Comparison of ENCODE assay signal across 8 mouse cellular contexts in genomic region chr11:58938322-58939087, GRCm38 (mm10). TPM values are rescaled to one million over a fixed set of nuclear protein-coding genes. Genes with fewer than 3 reads are reported as not detected.
DNase-seq lines count a peak whose midpoint lies in the region; ATAC-seq and TF ChIP-seq lines count a peak whose summit lies in the region.

Gene Rnf187, minus strand, starts transcription at chr11:58938916.

- TF ChIP-seq RAD21 in MEL (IDR thresholded peaks at IDR 0.05; ENCODE audit: low read depth, low read length), result no peak

- peak within 1 kb of the TSS; percentile 97 for H3K4me2 ChIP-seq in lung, postnatal 0 days (replicated peaks; ENCODE audit: low read depth, low read length)

- WGBS in cerebellum, adult 2 months, result under 1% methylated on average over 93 of the region's 95 CpGs
- WGBS in lung, postnatal 0 days, result under 1% methylated on average over 55 of the region's 95 CpGs

- no peak for TF ChIP-seq EP300 in MEL (IDR thresholded peaks at IDR 0.05; ENCODE audit: low read depth in 1 of 2, low read length in 2 of 2)
- TF ChIP-seq EP300 in lung, postnatal 0 days (IDR thresholded peaks at IDR 0.05), result peak; percentile 87

- no peaks in the 10 kb centered on the region for H3K27me3 ChIP-seq in MEL (ENCODE audit: control insufficient read depth in 1 of 2, insufficient read depth in 2 of 2, low read length in 2 of 2)
- H3K27me3 ChIP-seq in cerebellum, adult 2 months (ENCODE audit: control insufficient read depth, insufficient read depth, low read length), result no peaks in the 10 kb centered on the region
- H3K27me3 ChIP-seq in lung, postnatal 0 days (replicated peaks; ENCODE audit: insufficient read depth, low read length), result no peaks in the 10 kb centered on the region

- H3K27ac ChIP-seq in MEL (ENCODE audit: control insufficient read depth, low read depth, low read length), result peak within 1 kb of the TSS; percentile 34
- peak within 1 kb of the TSS; percentile 88 for H3K27ac ChIP-seq in cerebellum, adult 2 months (ENCODE audit: insufficient read depth, low read length)
- peak within 1 kb of the TSS; percentile 97 for H3K27ac ChIP-seq in lung, postnatal 0 days (ENCODE audit: low read length)

- peak within 1 kb of the TSS; percentile 84 to 89 for H3K4me3 ChIP-seq in MEL (ENCODE audit: control insufficient read depth in 1 of 2, insufficient read depth in 1 of 2, low read depth in 2 of 2, low read length in 2 of 2)
- H3K4me3 ChIP-seq in cerebellum, adult 2 months (replicated peaks; ENCODE audit: insufficient read depth, low read depth, low read length), result peak within 1 kb of the TSS; percentile 88
- H3K4me3 ChIP-seq in lung, postnatal 0 days (ENCODE audit: low read depth, low read length), result peak within 1 kb of the TSS; percentile 92

- peak; percentile 96 for DNase-seq in MEL (ENCODE audit: low read depth, low spot score)
- peak; percentile 95 to 97 for DNase-seq in cerebellum, adult 2 months
- peak; percentile 91 for DNase-seq in forelimb bud, embryonic 11.5 days (ENCODE audit: low read depth, low spot score)
- DNase-seq in layer of hippocampus, adult 9-11 months, result peak; percentile 95
- DNase-seq in lung, postnatal 0 days (ENCODE audit: low spot score), result peak; percentile 96
- peak; percentile 84 for DNase-seq in ovary, postnatal 14 days (ENCODE audit: low spot score)
- DNase-seq in thymus, postnatal 14 days, result peak; percentile 92

- peak; percentile 93 to 94 for ATAC-seq in hematopoietic stem cell, adult 5-6 weeks (replicated peaks in 1 of 2; ENCODE audit: insufficient read depth in 1 of 2, low FRiP score in 2 of 2, low TSS enrichment in 1 of 2, low read depth in 1 of 2, poor library complexity in 2 of 2, severe bottlenecking in 2 of 2)
- peak; percentile 99 for ATAC-seq in lung, postnatal 0 days

- peaks cover 2 to 16% of the 10 kb centered on the region in 2 experiments; a peak in 3 of 4 replicates for H3K4me1 ChIP-seq in MEL (ENCODE audit: control insufficient read depth in 1 of 2, insufficient read depth in 2 of 2, low read length in 2 of 2)
- H3K4me1 ChIP-seq in cerebellum, adult 2 months (ENCODE audit: control insufficient read depth, insufficient read depth, low read length), result peaks cover 16% of the 10 kb centered on the region
- peaks cover 12% of the 10 kb centered on the region; the same call in 1 of the 2 replicates for H3K4me1 ChIP-seq in lung, postnatal 0 days (ENCODE audit: insufficient read depth, low read depth, low read length)

- peak; percentile 92 to 93 for TF ChIP-seq POLR2A in MEL (IDR thresholded peaks at IDR 0.05; ENCODE audit: control insufficient read depth in 1 of 2, insufficient read depth in 1 of 2, low read depth in 1 of 2, low read length in 2 of 2, poor library complexity in 1 of 2)
- TF ChIP-seq POLR2A in cerebellum, adult 2 months (IDR thresholded peaks at IDR 0.05; ENCODE audit: borderline replicate concordance, insufficient read depth, low read length), result peak; percentile 91

- peak within 1 kb of the TSS; percentile 90 for H3K9ac ChIP-seq in MEL (ENCODE audit: control insufficient read depth, low read depth, low read length, poor library complexity, severe bottlenecking)
- H3K9ac ChIP-seq in lung, postnatal 0 days (replicated peaks; ENCODE audit: low read depth), result peak within 1 kb of the TSS; percentile 87

- no peaks in the 10 kb centered on the region for H3K9me3 ChIP-seq in MEL (replicated peaks; ENCODE audit: insufficient read depth, low read length)
- H3K9me3 ChIP-seq in lung, postnatal 0 days (ENCODE audit: low read length), result no peaks in the 10 kb centered on the region

- H3K36me3 ChIP-seq in MEL (ENCODE audit: control insufficient read depth in 1 of 2, insufficient read depth in 2 of 2, low read length in 2 of 2), result peaks cover 3 to 8% of the 10 kb centered on the region in 2 experiments
- H3K36me3 ChIP-seq in lung, postnatal 0 days (ENCODE audit: insufficient read depth, low read length), result 0 out of 2 replicates have a peak, but pooled peaks cover 10% of the 10 kb centered on the region

- TF ChIP-seq CTCF in MEL (IDR thresholded peaks at IDR 0.05 in 2 of 3, conservative IDR thresholded peaks at IDR 0.05 in 1 of 3; ENCODE audit: control insufficient read depth in 1 of 3, insufficient read depth in 1 of 3, low read depth in 2 of 3, low read length in 3 of 3, poor library complexity in 1 of 3, severe bottlenecking in 1 of 3), result no peak
- no peak for TF ChIP-seq CTCF in cerebellum, adult 2 months (IDR thresholded peaks at IDR 0.05; ENCODE audit: borderline replicate concordance, insufficient read depth, low read depth, low read length)
- TF ChIP-seq CTCF in lung, postnatal 0 days (IDR thresholded peaks at IDR 0.05), result no peak

- H3K79me2 ChIP-seq in MEL (ENCODE audit: control insufficient read depth, insufficient read depth, low read length, poor library complexity), result peaks cover 17% of the 10 kb centered on the region

TF ChIP-seq in MEL, 35 proteins besides CTCF, POLR2A, EP300 and RAD21:
- TF ChIP-seq ELF1 (IDR thresholded peaks at IDR 0.05; ENCODE audit: low read depth, low read length) (no peak), SIN3A (IDR thresholded peaks at IDR 0.05; ENCODE audit: low read length) (peak; percentile 91), ZMIZ1 (IDR thresholded peaks at IDR 0.05; ENCODE audit: low read depth, low read length) (peak; percentile 90), POLR2AphosphoS2 (IDR thresholded peaks at IDR 0.05; ENCODE audit: low read length) (peak; percentile 79; the same call in 1 of the 2 replicates), CHD1 (IDR thresholded peaks at IDR 0.05; ENCODE audit: low read depth, low read length) (no peak), GATA1 (IDR thresholded peaks at IDR 0.05; ENCODE audit: low read depth, low read length) (peak; percentile 14; the same call in 1 of the 2 replicates), MAX (IDR thresholded peaks at IDR 0.05; ENCODE audit: low read length) (no peak; the same call in 1 of the 2 replicates), NELFE (IDR thresholded peaks at IDR 0.05; ENCODE audit: low read depth, low read length) (peak; percentile 97), MXI1 (IDR thresholded peaks at IDR 0.05; ENCODE audit: low read depth, low read length) (peak; percentile 62), ETS1 (IDR thresholded peaks at IDR 0.05; ENCODE audit: low read depth, low read length) (peak; percentile 24; the same call in 1 of the 2 replicates), TCF12 (IDR thresholded peaks at IDR 0.05; ENCODE audit: low read depth, low read length) (peak; percentile 75), TBP (IDR thresholded peaks at IDR 0.05; ENCODE audit: low read depth, low read length) (peak; percentile 79), MAZ (IDR thresholded peaks at IDR 0.05; ENCODE audit: low read depth, low read length) (peak; percentile 31; the same call in 1 of the 2 replicates), JUND (IDR thresholded peaks at IDR 0.05; ENCODE audit: low read depth, low read length) (no peak), UBTF (IDR thresholded peaks at IDR 0.05; ENCODE audit: borderline replicate concordance, insufficient read depth, low read depth, low read length) (no peak), MEF2A (IDR thresholded peaks at IDR 0.05; ENCODE audit: extremely low read depth, insufficient replicate concordance, low read depth, low read length, poor library complexity, severe bottlenecking) (no peak), NRF1 (IDR thresholded peaks at IDR 0.05; ENCODE audit: insufficient read depth, low read depth, low read length, poor library complexity, severe bottlenecking) (peak; percentile 73), MAFK (IDR thresholded peaks at IDR 0.05; ENCODE audit: borderline replicate concordance, low read depth, low read length) (no peak), HCFC1 (IDR thresholded peaks at IDR 0.05; ENCODE audit: low read depth, low read length) (peak; percentile 84)
TF ChIP-seq in MEL: peak in this region for 12.

RNA-seq across cellular contexts. Expression of gene Rnf187, which starts in this region (rescaled TPM):
- total RNA-seq in MEL (2012; rRNA removed), result 282 and 337 TPM in 2 replicates
- 1,000 to 10,000 TPM in 1 of 2 experiments, 100 to 1,000 TPM in 1; 280 to 3,830 TPM for polyA plus RNA-seq in MEL (2012; ENCODE audit: insufficient read depth in 1 of 2, insufficient read length in 2 of 2, low read depth in 1 of 2, low replicate concordance in 2 of 2, missing spikeins in 1 of 2)
- polyA plus RNA-seq in cerebellum, adult 2 months (2012; rRNA removed), result 578 and 589 TPM in 2 replicates
- total RNA-seq in hematopoietic stem cell, adult 5-6 weeks (2017), result 82.1 and 83.1 TPM in 2 replicates
- 168 and 169 TPM in 2 replicates for polyA plus RNA-seq in lung, postnatal 0 days (2015; fragmentation: Nextera tagmentation; extraction: Ambion mirVana)

Comparison
In these comparisons a context has a peak if more than half of its experiments do, and no peak if none do; other contexts are left out.
1. Peak in every context shown above with its lines: DNase-seq, ATAC-seq, H3K4me3 ChIP-seq and H3K27ac ChIP-seq.
2. H3K27ac ChIP-seq: peak in every context shown above with its lines; median percentile 97 in lung, postnatal 0 days; 88 in cerebellum, adult 2 months; 34 in MEL.